ENCODE assay signal across 8 mouse cellular contexts in the genomic region with DNA sequence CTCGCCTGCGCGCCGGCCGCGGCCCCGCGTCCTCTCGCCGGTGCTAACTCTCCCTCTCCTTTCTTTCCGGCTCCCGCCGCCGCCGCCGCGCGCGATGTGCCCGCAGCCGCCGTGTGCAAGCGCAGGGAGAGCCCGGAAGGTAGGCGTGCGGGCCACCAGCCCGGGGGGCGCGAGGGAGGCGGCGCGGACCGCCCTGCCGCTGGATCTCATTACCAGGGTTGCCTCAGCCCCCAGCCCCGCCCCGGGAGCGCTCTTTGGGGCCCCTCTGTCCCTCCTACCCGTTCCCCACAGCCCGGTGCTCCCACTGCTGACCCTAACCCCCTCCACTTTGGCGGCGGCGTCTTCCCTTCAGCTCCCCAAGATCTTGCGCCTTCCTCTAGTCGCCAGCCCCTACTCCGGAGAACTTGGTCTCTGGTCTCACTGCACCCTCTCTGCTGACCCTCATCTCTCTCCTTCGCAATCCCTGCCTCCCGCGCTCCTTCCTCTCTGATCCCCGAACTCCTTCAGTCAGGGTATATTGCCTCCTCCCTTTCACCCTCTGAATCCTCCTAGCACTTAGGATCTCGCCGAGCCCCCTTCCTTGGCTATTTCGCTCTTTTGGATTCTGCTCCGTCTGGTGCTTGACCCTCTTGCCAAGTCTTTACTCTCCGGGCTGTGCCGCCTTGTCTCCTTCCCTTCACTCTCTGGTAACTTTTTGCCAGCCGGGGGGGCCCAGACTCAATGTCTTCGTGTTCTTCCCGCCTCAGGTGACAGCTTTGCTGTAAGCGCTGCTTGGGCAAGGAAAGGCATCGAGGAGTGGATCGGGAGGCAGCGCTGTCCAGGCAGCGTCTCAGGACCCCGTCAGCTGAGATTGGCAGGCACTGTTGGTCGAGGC. TPM values are rescaled to one million over a fixed set of nuclear protein-coding genes. Genes with fewer than 3 reads are reported as not detected.
DNase-seq lines count a peak whose midpoint lies in the region; ATAC-seq and TF ChIP-seq lines count a peak whose summit lies in the region.

No protein-coding gene starts in this region.

- H3K9me3 ChIP-seq in forebrain, embryonic 13.5 days (replicated peaks): no peaks in the 10 kb centered on the region
- H3K9me3 ChIP-seq in intestine, postnatal 0 days (ENCODE audit: control insufficient read depth): no peaks in the 10 kb centered on the region
- no peaks in the 10 kb centered on the region for H3K9me3 ChIP-seq in midbrain, embryonic 14.5 days (ENCODE audit: control insufficient read depth, low read length)

- peak; percentile 23 to 26 for DNase-seq in left cerebral cortex, adult 18-20 months (ENCODE audit: low spot score in 2 of 2)
- DNase-seq in left cerebral cortex, adult 11 months (ENCODE audit: low spot score): no peak
- DNase-seq in cerebellum, adult 2 months: peak; percentile 32 to 47
- DNase-seq in midbrain, embryonic 14.5 days: peak; percentile 44
- DNase-seq in yolk sac, embryonic 10.5 days (ENCODE audit: low spot score): peak; percentile 35
- DNase-seq in urinary bladder, postnatal 36 days (ENCODE audit: low spot score in 2 of 2): no peak

- peaks cover 8% of the 10 kb centered on the region; the same call in 1 of the 2 replicates for H3K4me1 ChIP-seq in cerebellum, adult 2 months (ENCODE audit: control insufficient read depth, insufficient read depth, low read length)
- H3K4me1 ChIP-seq in forebrain, embryonic 13.5 days: peaks cover 53% of the 10 kb centered on the region
- no peaks in the 10 kb centered on the region for H3K4me1 ChIP-seq in intestine, postnatal 0 days (replicated peaks; ENCODE audit: control insufficient read depth, insufficient read depth, low read length)
- peaks cover 32% of the 10 kb centered on the region for H3K4me1 ChIP-seq in midbrain, embryonic 14.5 days (ENCODE audit: control insufficient read depth, insufficient read depth, low read length)

- WGBS in cerebellum, adult 2 months: under 1% methylated on average over 65 of the region's 65 CpGs
- 1% methylated on average over 36 of the region's 65 CpGs for WGBS in forebrain, embryonic 13.5 days
- WGBS in intestine, postnatal 0 days: under 1% methylated on average over 53 of the region's 65 CpGs
- under 1% methylated on average over 56 of the region's 65 CpGs for WGBS in midbrain, embryonic 14.5 days

- H3K4me3 ChIP-seq in cerebellum, adult 2 months (replicated peaks; ENCODE audit: insufficient read depth, low read depth, low read length): peak overlapping the region; percentile 67
- H3K4me3 ChIP-seq in forebrain, embryonic 13.5 days: peak overlapping the region; percentile 80
- H3K4me3 ChIP-seq in intestine, postnatal 0 days (ENCODE audit: low read depth, low read length): peak overlapping the region; percentile 61
- peak overlapping the region; percentile 77 for H3K4me3 ChIP-seq in midbrain, embryonic 14.5 days (replicated peaks; ENCODE audit: low read depth, low read length)

- H3K36me3 ChIP-seq in forebrain, embryonic 13.5 days (ENCODE audit: poor library complexity, severe bottlenecking): no peaks in the 10 kb centered on the region
- no peaks in the 10 kb centered on the region; the same call in 1 of the 2 replicates for H3K36me3 ChIP-seq in intestine, postnatal 0 days (ENCODE audit: control insufficient read depth, insufficient read depth)
- no peaks in the 10 kb centered on the region for H3K36me3 ChIP-seq in midbrain, embryonic 14.5 days (ENCODE audit: control insufficient read depth, insufficient read depth, low read length)

- H3K27me3 ChIP-seq in cerebellum, adult 2 months (ENCODE audit: control insufficient read depth, insufficient read depth, low read length): no peaks in the 10 kb centered on the region
- peaks cover 31% of the 10 kb centered on the region; the same call in 1 of the 2 replicates for H3K27me3 ChIP-seq in forebrain, embryonic 13.5 days
- peaks cover 25% of the 10 kb centered on the region; the same call in 1 of the 2 replicates for H3K27me3 ChIP-seq in intestine, postnatal 0 days (replicated peaks; ENCODE audit: control insufficient read depth, insufficient read depth, low read length)
- H3K27me3 ChIP-seq in midbrain, embryonic 14.5 days (ENCODE audit: control insufficient read depth, insufficient read depth, low read length): peaks cover 7% of the 10 kb centered on the region; the same call in 1 of the 2 replicates

- H3K9ac ChIP-seq in forebrain, embryonic 13.5 days: peak overlapping the region; percentile 88
- peak overlapping the region; percentile 55 for H3K9ac ChIP-seq in intestine, postnatal 0 days (ENCODE audit: low read depth, low read length)
- H3K9ac ChIP-seq in midbrain, embryonic 14.5 days (replicated peaks; ENCODE audit: low read length): peak overlapping the region; percentile 76

- peak; percentile 42 for ATAC-seq in forebrain, embryonic 13.5 days
- peak; percentile 39 for ATAC-seq in intestine, postnatal 0 days
- ATAC-seq in midbrain, embryonic 14.5 days (ENCODE audit: low FRiP score, low TSS enrichment): peak; percentile 25; the same call in 1 of the 2 replicates

- TF ChIP-seq POLR2A in cerebellum, adult 2 months (IDR thresholded peaks at IDR 0.05; ENCODE audit: borderline replicate concordance, insufficient read depth, low read length): no peak

- peak overlapping the region; percentile 98 for H3K4me2 ChIP-seq in forebrain, embryonic 13.5 days
- peak overlapping the region; percentile 95 for H3K4me2 ChIP-seq in intestine, postnatal 0 days (replicated peaks; ENCODE audit: low read depth)
- H3K4me2 ChIP-seq in midbrain, embryonic 14.5 days (ENCODE audit: low read length): peak overlapping the region; percentile 98

- TF ChIP-seq CTCF in cerebellum, adult 2 months (IDR thresholded peaks at IDR 0.05; ENCODE audit: borderline replicate concordance, insufficient read depth, low read depth, low read length): no peak
- TF ChIP-seq CTCF in intestine, postnatal 0 days (IDR thresholded peaks at IDR 0.05; ENCODE audit: low read depth): no peak

- H3K27ac ChIP-seq in cerebellum, adult 2 months (ENCODE audit: insufficient read depth, low read length): no peak overlapping the region
- peak overlapping the region; percentile 54 for H3K27ac ChIP-seq in forebrain, embryonic 13.5 days
- H3K27ac ChIP-seq in intestine, postnatal 0 days (ENCODE audit: low read depth, low read length): no peak overlapping the region
- peak overlapping the region; percentile 67 for H3K27ac ChIP-seq in midbrain, embryonic 14.5 days (replicated peaks; ENCODE audit: low read depth, low read length)

RNA-seq across cellular contexts. Expression of gene Nkd1, which starts 0.6 kb away (rescaled TPM):
- total RNA-seq in left cerebral cortex, adult 18-20 months (2021): 10 to 100 TPM; 13.0 to 13.8 TPM
- 19.4 and 21.5 TPM in 2 replicates for polyA plus RNA-seq in cerebellum, adult 2 months (2012; rRNA removed)
- 44.9 and 47.7 TPM in 2 replicates for polyA plus RNA-seq in forebrain, embryonic 13.5 days (2015; fragmentation: Nextera tagmentation; extraction: Ambion mirVana)
- 24.5 and 26.2 TPM in 2 replicates for polyA plus RNA-seq in intestine, postnatal 0 days (2015; fragmentation: Nextera tagmentation; extraction: Ambion mirVana)
- 46.2 and 66.4 TPM in 2 replicates for polyA plus RNA-seq in midbrain, embryonic 14.5 days (2014; fragmentation: Nextera tagmentation; extraction: Ambion mirVana)

Comparison
In these comparisons a context has a peak if more than half of its experiments do, and no peak if none do; other contexts are left out.
1. DNase-seq: peak in left cerebral cortex, adult 18-20 months (2 of 2), cerebellum, adult 2 months (2 of 2), midbrain, embryonic 14.5 days (single experiment) and yolk sac, embryonic 10.5 days (single experiment); none in left cerebral cortex, adult 11 months (single experiment) and urinary bladder, postnatal 36 days (0 of 2).
2. H3K27ac ChIP-seq: peak in forebrain, embryonic 13.5 days (single experiment) and midbrain, embryonic 14.5 days (single experiment); none in cerebellum, adult 2 months (single experiment) and intestine, postnatal 0 days (single experiment).
3. Peak in every context shown above with its lines, with median percentiles within 50 percentile points of each other: H3K4me3 ChIP-seq, ATAC-seq, H3K4me2 ChIP-seq and H3K9ac ChIP-seq.